Mouse (Mus musculus) neural tube, embryonic 15.5 days (tissue): ENCODE results near the gene Srp54a. TPM values are rescaled to one million over a fixed set of nuclear protein-coding genes. Genes with fewer than 3 reads are reported as not detected.
A peak's percentile ranks its signal among the peaks of the same experiment; 100 is the strongest.
"Not testable (repeated sequence)": the region's sequence is repeated elsewhere in the genome, so short reads cannot be mapped to it uniquely, and the experiment has no call there.

Experiments
- ATAC-seq: fragments of 200-750 bp; cut with Nextera tagmentation; 2 replicates; pipeline ENCODE4 v1.8.0; 2017; ENCODE audit warnings: mild to moderate bottlenecking, moderate TSS enrichment, moderate library complexity; ENCODE audit not compliant: low FRiP score
- H3K27ac ChIP-seq: fragments of 300-500 bp; sonication (generic); replicated peaks from 2 replicates; pipeline ENCODE4 v1.5.1; 2015; ENCODE audit warnings: mild to moderate bottlenecking, inconsistent platforms
- H3K27me3 ChIP-seq: fragments of 300-500 bp; sonication (generic); replicated peaks from 2 replicates; pipeline ENCODE4 v1.6.1; 2015; ENCODE audit warnings: inconsistent platforms
- H3K36me3 ChIP-seq: fragments of 300-500 bp; sonication (generic); 2 replicates; pipeline ENCODE4 v1.6.1; 2015; ENCODE audit warnings: inconsistent platforms
- H3K4me1 ChIP-seq: fragments of 300-500 bp; sonication (generic); 2 replicates; pipeline ENCODE4 v1.6.1; 2015; ENCODE audit warnings: inconsistent platforms
- H3K4me2 ChIP-seq: fragments of 300-500 bp; sonication (generic); 2 replicates; pipeline ENCODE4 v1.6.1; 2015; ENCODE audit warnings: inconsistent platforms, mild to moderate bottlenecking, moderate library complexity
- H3K4me3 ChIP-seq: fragments of 300-500 bp; sonication (generic); replicated peaks from 2 replicates; pipeline ENCODE4 v1.5.1; 2015; ENCODE audit warnings: mild to moderate bottlenecking, inconsistent platforms
- H3K9ac ChIP-seq: fragments of 300-500 bp; sonication (generic); replicated peaks from 2 replicates; pipeline ENCODE4 v1.6.1; 2015; ENCODE audit warnings: mild to moderate bottlenecking, inconsistent platforms
- H3K9me3 ChIP-seq: fragments of 300-500 bp; sonication (generic); replicated peaks from 2 replicates; pipeline ENCODE4 v1.6.1; 2016; ENCODE audit warnings: inconsistent platforms
- WGBS: fragments of 180-500 bp; shearing (Covaris S2); methylation state at CpG from one replicate; pipeline ENCODE4 v1.1.7; 2015; ENCODE audit warnings: mixed read lengths; 5-methylcytosine and 5-hydroxymethylcytosine counted together
- polyA plus RNA-seq: library from polyadenylated mRNA; unstranded; fragments of >200 nt; fragmentation: Nextera tagmentation; extraction: Ambion mirVana; gene quantifications from 2 replicates; pipeline ENCODE4 v1.2.1, GENCODE M21; 2015

Gene Srp54a
- 191 and 201 TPM in 2 replicates for polyA plus RNA-seq

GRCm38 (mm10) chr12:55079726-55080600, at the start of gene Srp54a, which contains the start of gene 2700097O09Rik:
Gene Srp54a, plus strand, starts transcription at chr12:55080262.
Gene 2700097O09Rik, minus strand, starts transcription at chr12:55080110.
- Histone ChIP-seq H3K9ac (peak within 1 kb of the TSS; percentile 66), H3K4me3 (peak within 1 kb of the TSS; percentile 71), H3K27ac (peak within 1 kb of the TSS; percentile 89), H3K4me2 (peak within 1 kb of the TSS; percentile 67)
- peak; percentile 98 for ATAC-seq
- not testable (repeated sequence) for H3K9me3 ChIP-seq, H3K27me3 ChIP-seq, H3K4me1 ChIP-seq, H3K36me3 ChIP-seq
- WGBS = under 1% methylated on average over 60 of the region's 60 CpGs

GRCm38 (mm10) chr12:55041011-55041410, 39.1 kb upstream of the Srp54a start:
- Histone ChIP-seq H3K27ac (no peak overlapping the region), H3K9ac (no peak overlapping the region), H3K4me3 (no peak overlapping the region), H3K4me1 (no peaks in the 10 kb centered on the region), H3K9me3 (no peaks in the 10 kb centered on the region), H3K27me3 (no peaks in the 10 kb centered on the region), H3K4me2 (no peak overlapping the region), H3K36me3 (no peaks in the 10 kb centered on the region; the same call in none of the 2 replicates)
- WGBS = 82% methylated on average over 15 of the region's 15 CpGs
- ATAC-seq = no peak

- WGBS = 92% methylated on average over 8 of the region's 8 CpGs
- Histone ChIP-seq H3K9ac (no peak overlapping the region), H3K4me2 (no peak overlapping the region), H3K9me3 (no peaks in the 10 kb centered on the region), H3K36me3 (peaks cover 14% of the 10 kb centered on the region), H3K27me3 (no peaks in the 10 kb centered on the region), H3K4me3 (no peak overlapping the region), H3K4me1 (no peaks in the 10 kb centered on the region), H3K27ac (no peak overlapping the region)
- no peak for ATAC-seq
These were observed 30.2 kb upstream of the Srp54a start for GRCm38 (mm10) chr12:55049731-55050353.

DNA sequence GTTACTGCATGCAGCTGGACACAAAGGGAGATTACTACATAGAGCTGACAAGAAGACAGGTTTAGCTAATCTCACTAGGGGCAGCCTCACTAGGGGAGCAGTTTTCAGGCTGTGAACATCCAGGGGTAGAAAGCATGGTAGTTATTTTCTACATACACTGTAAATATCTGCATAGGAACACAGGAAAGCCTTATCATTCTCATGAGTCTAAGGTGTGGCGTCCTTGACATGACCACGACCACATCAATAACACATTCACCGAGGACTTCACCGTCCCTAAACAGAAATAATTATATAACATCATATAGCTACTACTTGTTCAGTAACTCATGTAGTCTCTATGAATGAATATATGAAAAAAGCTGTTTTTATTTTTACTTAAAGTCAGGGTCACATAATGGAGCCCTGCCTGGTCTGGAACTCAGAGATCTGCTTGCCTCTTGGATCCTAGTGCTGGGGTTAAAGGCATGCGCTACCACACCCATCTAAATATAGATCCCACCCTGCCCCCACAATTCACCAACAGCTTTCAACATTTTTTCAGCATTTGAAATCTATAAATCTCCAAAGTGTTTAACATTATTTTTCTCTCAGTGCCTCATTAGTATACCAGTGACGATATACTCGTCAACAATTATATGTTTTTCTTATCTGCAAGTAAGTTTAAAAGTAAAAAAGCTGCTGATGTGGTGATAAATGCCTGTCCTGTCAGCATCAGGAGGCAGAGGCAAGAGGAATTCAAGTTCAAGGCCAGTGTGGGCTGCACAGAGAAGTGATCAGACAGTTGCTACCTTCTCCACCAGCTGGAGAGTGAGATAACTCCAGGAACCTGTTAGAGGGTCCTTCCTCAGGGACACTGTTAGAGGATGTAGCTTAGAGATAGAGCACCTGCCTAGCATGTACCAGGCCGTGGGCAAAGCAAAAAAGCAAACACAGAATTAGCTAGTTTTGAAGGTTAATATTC, 28.6 kb upstream of the Srp54a start:
- H3K27me3 ChIP-seq = no peaks in the 10 kb centered on the region
- H3K4me1 ChIP-seq = no peaks in the 10 kb centered on the region
- H3K4me3 ChIP-seq = no peak overlapping the region
- H3K9ac ChIP-seq = no peak overlapping the region
- no peak overlapping the region for H3K27ac ChIP-seq
- no peaks in the 10 kb centered on the region for H3K9me3 ChIP-seq
- 94% methylated on average over 8 of the region's 8 CpGs for WGBS
- peaks cover 10% of the 10 kb centered on the region for H3K36me3 ChIP-seq
- ATAC-seq = no peak
- H3K4me2 ChIP-seq = no peak overlapping the region

DNA sequence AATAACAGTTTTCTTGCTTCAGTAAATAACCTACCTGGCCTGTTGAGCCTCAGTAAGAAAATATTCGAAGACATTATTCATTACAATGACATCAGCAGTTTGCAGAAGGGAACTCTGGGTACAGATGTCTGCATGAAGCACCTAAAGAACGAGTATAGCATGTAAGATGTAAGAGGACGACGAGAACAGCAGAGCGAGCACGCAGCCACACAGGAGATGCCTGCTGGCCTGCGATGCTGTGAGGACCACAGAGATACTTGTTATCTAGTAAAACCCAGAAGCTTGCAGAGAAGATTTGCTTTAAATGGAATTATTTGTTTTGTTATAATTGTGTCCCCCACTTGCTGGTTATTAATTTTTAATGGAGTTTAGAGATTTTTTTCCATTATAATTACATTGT, 26.8 kb upstream of the Srp54a start:
- H3K9me3 ChIP-seq = no peaks in the 10 kb centered on the region
- no peak for ATAC-seq
- no peak overlapping the region for H3K27ac ChIP-seq
- no peaks in the 10 kb centered on the region for H3K4me1 ChIP-seq
- WGBS = 87% methylated on average over 7 of the region's 7 CpGs
- no peak overlapping the region for H3K4me3 ChIP-seq
- H3K27me3 ChIP-seq = no peaks in the 10 kb centered on the region
- no peak overlapping the region for H3K4me2 ChIP-seq
- no peak overlapping the region for H3K9ac ChIP-seq
- H3K36me3 ChIP-seq = peaks cover 15% of the 10 kb centered on the region

GRCm38 (mm10) chr12:55054551-55055241, 25.4 kb upstream of the Srp54a start:
- WGBS = 77% methylated on average over 2 of the region's 2 CpGs
- H3K27ac ChIP-seq = no peak overlapping the region
- H3K9me3 ChIP-seq = no peaks in the 10 kb centered on the region
- H3K4me1 ChIP-seq = no peaks in the 10 kb centered on the region
- no peaks in the 10 kb centered on the region for H3K27me3 ChIP-seq
- peaks cover 21% of the 10 kb centered on the region for H3K36me3 ChIP-seq
- no peak overlapping the region for H3K4me2 ChIP-seq
- H3K9ac ChIP-seq = no peak overlapping the region
- no peak overlapping the region for H3K4me3 ChIP-seq
- ATAC-seq = no peak

GRCm38 (mm10) chr12:55056703-55057102, 23.4 kb upstream of the Srp54a start:
- H3K27ac ChIP-seq = no peak overlapping the region
- H3K9ac ChIP-seq = no peak overlapping the region
- H3K36me3 ChIP-seq = peaks cover 21% of the 10 kb centered on the region
- no peaks in the 10 kb centered on the region for H3K9me3 ChIP-seq
- H3K4me1 ChIP-seq = no peaks in the 10 kb centered on the region
- H3K4me3 ChIP-seq = no peak overlapping the region
- 82% methylated on average over 2 of the region's 2 CpGs for WGBS
- no peaks in the 10 kb centered on the region for H3K27me3 ChIP-seq
- ATAC-seq = no peak
- no peak overlapping the region for H3K4me2 ChIP-seq

DNA sequence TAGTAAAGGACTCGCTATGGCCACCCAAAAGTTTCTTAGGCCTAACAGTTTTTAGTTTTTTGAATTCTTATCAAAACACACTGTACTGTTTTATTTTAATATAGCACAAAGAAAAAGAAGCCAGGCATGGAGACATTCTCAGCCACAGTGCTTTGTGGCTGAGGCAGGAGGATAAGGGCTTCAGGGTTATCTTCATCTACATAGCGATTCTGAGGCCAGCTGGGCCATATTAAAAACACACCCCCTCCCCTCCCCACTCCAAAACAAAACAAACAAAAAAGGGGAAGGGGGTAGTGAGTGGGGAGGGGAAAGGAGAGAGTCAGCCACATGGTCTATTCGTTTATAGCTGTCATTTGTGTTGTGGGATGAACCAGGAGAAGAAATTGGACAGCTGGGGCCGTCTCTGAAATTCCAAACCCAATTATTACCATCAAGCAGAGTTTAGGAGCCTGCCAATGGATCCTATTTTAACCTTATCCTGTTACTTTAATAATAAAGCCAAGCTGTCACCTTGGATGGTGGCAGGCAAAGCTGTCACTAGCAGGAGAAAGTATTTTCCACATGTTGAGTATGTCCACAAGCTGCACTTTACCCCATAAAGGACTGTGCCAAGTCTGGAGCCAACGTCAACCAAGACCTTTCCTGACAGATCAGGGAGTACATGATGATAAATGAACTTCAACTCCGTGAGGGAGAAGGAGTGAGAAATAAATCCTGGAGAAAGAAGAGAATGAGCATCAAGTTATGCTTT, 21.0 kb upstream of the Srp54a start:
- 70% methylated on average over 6 of the region's 6 CpGs for WGBS
- Histone ChIP-seq H3K27ac (no peak overlapping the region), H3K36me3 (peaks cover 14% of the 10 kb centered on the region), H3K9ac (no peak overlapping the region), H3K4me3 (no peak overlapping the region), H3K4me2 (no peak overlapping the region), H3K4me1 (no peaks in the 10 kb centered on the region), H3K27me3 (no peaks in the 10 kb centered on the region), H3K9me3 (no peaks in the 10 kb centered on the region)
- ATAC-seq = no peak

DNA sequence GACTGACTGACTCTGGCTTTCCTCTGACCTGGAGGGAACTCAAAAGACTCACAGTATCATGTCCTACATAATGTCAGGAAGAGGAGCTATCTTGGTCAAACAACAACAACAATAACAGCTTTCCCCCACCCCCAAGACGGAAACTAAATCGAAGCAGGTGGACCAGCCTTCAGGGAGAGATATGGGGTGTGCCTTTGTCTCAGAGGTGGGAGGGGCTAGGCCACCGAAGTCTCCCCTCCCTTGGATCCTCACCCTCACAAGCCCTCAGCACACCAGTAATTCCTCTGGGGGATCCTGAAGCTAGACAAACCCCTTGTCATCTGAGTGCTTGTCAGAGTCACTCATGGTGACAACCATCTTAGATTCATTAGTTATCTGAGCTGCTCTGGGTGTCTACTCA, 20.2 kb upstream of the Srp54a start:
- H3K27me3 ChIP-seq = no peaks in the 10 kb centered on the region
- H3K4me2 ChIP-seq = no peak overlapping the region
- H3K4me1 ChIP-seq = no peaks in the 10 kb centered on the region
- 71% methylated on average over 3 of the region's 3 CpGs for WGBS
- H3K27ac ChIP-seq = no peak overlapping the region
- H3K4me3 ChIP-seq = no peak overlapping the region
- no peak for ATAC-seq
- H3K9me3 ChIP-seq = no peaks in the 10 kb centered on the region
- peaks cover 14% of the 10 kb centered on the region for H3K36me3 ChIP-seq
- no peak overlapping the region for H3K9ac ChIP-seq

- H3K27ac ChIP-seq = no peak overlapping the region
- no peak overlapping the region for H3K4me3 ChIP-seq
- no peaks in the 10 kb centered on the region for H3K9me3 ChIP-seq
- H3K27me3 ChIP-seq = no peaks in the 10 kb centered on the region
- H3K4me2 ChIP-seq = no peak overlapping the region
- peaks cover 14% of the 10 kb centered on the region for H3K36me3 ChIP-seq
- no peaks in the 10 kb centered on the region for H3K4me1 ChIP-seq
- H3K9ac ChIP-seq = no peak overlapping the region
- no peak for ATAC-seq
- WGBS = 85% methylated on average over 6 of the region's 6 CpGs
These were observed 19.7 kb upstream of the Srp54a start for GRCm38 (mm10) chr12:55060212-55060898.
